Mouse (Mus musculus): ENCODE measurements around the gene Slc35f4. TPM values are rescaled to one million over a fixed set of nuclear protein-coding genes. Genes with fewer than 3 reads are reported as not detected.
A peak's percentile ranks its signal among the peaks of the same experiment; 100 is the strongest.

Slc35f4 gene
- 0.58 and 0.68 TPM in 2 replicates for polyA plus RNA-seq (2014; fragmentation: Nextera tagmentation; extraction: Ambion mirVana)

GRCm38 (mm10) chr14:49525931-49526291, at the start of gene Slc35f4:
Slc35f4 (minus strand) TSS chr14:49526046.
- 14% methylated on average over 6 of the region's 6 CpGs for WGBS

GRCm38 (mm10) chr14:49568369-49568768, 42.5 kb upstream of the Slc35f4 start:
- Histone ChIP-seq H3K4me3 (ENCODE audit: low read depth, low read length) (no peak overlapping the region), H3K9me3 (ENCODE audit: control insufficient read depth, low read length) (no peaks in the 10 kb centered on the region), H3K27me3 (replicated peaks; ENCODE audit: control insufficient read depth, insufficient read depth, low read length) (no peaks in the 10 kb centered on the region), H3K36me3 (ENCODE audit: control insufficient read depth, insufficient read depth, low read length) (no peaks in the 10 kb centered on the region), H3K27ac (replicated peaks; ENCODE audit: low read depth, low read length) (no peak overlapping the region), H3K9ac (ENCODE audit: low read depth, low read length) (no peak overlapping the region), H3K4me2 (ENCODE audit: low read depth, low read length) (no peak overlapping the region), H3K4me1 (ENCODE audit: control insufficient read depth, insufficient read depth, low read length) (no peaks in the 10 kb centered on the region)
- DNase-seq (ENCODE audit: low spot score) (no peak), ATAC-seq (ENCODE audit: low read depth) (no peak)

More at GRCm38 (mm10) chr14:49525931-49526291, at the start of gene Slc35f4:
- no peak within 1 kb of the TSS for H3K9ac ChIP-seq (ENCODE audit: low read depth, low read length)
- H3K4me2 ChIP-seq (ENCODE audit: low read depth, low read length): peak within 1 kb of the TSS; percentile 60
- H3K36me3 ChIP-seq (ENCODE audit: control insufficient read depth, insufficient read depth, low read length): no peaks in the 10 kb centered on the region
- ATAC-seq (ENCODE audit: low read depth): no peak
- H3K4me3 ChIP-seq (ENCODE audit: low read depth, low read length): peak within 1 kb of the TSS; percentile 28
- H3K4me1 ChIP-seq (ENCODE audit: control insufficient read depth, insufficient read depth, low read length): peaks cover 5% of the 10 kb centered on the region; the same call in 1 of the 2 replicates
- H3K27me3 ChIP-seq (replicated peaks; ENCODE audit: control insufficient read depth, insufficient read depth, low read length): peaks cover 13% of the 10 kb centered on the region
- no peak within 1 kb of the TSS for H3K27ac ChIP-seq (replicated peaks; ENCODE audit: low read depth, low read length)
- no peaks in the 10 kb centered on the region for H3K9me3 ChIP-seq (ENCODE audit: control insufficient read depth, low read length)
- DNase-seq (ENCODE audit: low spot score): no peak

GRCm38 (mm10) chr14:49560706-49561105, 34.9 kb upstream of the Slc35f4 start:
- Histone ChIP-seq H3K27me3 (replicated peaks; ENCODE audit: control insufficient read depth, insufficient read depth, low read length) (no peaks in the 10 kb centered on the region), H3K4me1 (ENCODE audit: control insufficient read depth, insufficient read depth, low read length) (no peaks in the 10 kb centered on the region), H3K27ac (replicated peaks; ENCODE audit: low read depth, low read length) (no peak overlapping the region), H3K36me3 (ENCODE audit: control insufficient read depth, insufficient read depth, low read length) (no peaks in the 10 kb centered on the region), H3K9me3 (ENCODE audit: control insufficient read depth, low read length) (no peaks in the 10 kb centered on the region), H3K4me2 (ENCODE audit: low read depth, low read length) (no peak overlapping the region), H3K4me3 (ENCODE audit: low read depth, low read length) (no peak overlapping the region), H3K9ac (ENCODE audit: low read depth, low read length) (no peak overlapping the region)
- no peak for ATAC-seq (ENCODE audit: low read depth)
- WGBS: 70% methylated on average over 2 of the region's 2 CpGs
- no peak for DNase-seq (ENCODE audit: low spot score)

- no peaks in the 10 kb centered on the region for H3K27me3 ChIP-seq (replicated peaks; ENCODE audit: control insufficient read depth, insufficient read depth, low read length)
- no peak overlapping the region for H3K27ac ChIP-seq (replicated peaks; ENCODE audit: low read depth, low read length)
- H3K9me3 ChIP-seq (ENCODE audit: control insufficient read depth, low read length): no peaks in the 10 kb centered on the region
- no peak overlapping the region for H3K9ac ChIP-seq (ENCODE audit: low read depth, low read length)
- H3K36me3 ChIP-seq (ENCODE audit: control insufficient read depth, insufficient read depth, low read length): no peaks in the 10 kb centered on the region
- H3K4me1 ChIP-seq (ENCODE audit: control insufficient read depth, insufficient read depth, low read length): no peaks in the 10 kb centered on the region
- ATAC-seq (ENCODE audit: low read depth) (no peak), DNase-seq (ENCODE audit: low spot score) (peak; percentile 27)
- no peak overlapping the region for H3K4me2 ChIP-seq (ENCODE audit: low read depth, low read length)
- 50% methylated on average over 1 of the region's 1 CpGs for WGBS
- H3K4me3 ChIP-seq (ENCODE audit: low read depth, low read length): no peak overlapping the region
Measured at GRCm38 (mm10) chr14:49540104-49540503, 14.3 kb upstream of the Slc35f4 start.

GRCm38 (mm10) chr14:49525176-49525930, 493 bp downstream of the Slc35f4 start:
- Histone ChIP-seq H3K27me3 (replicated peaks; ENCODE audit: control insufficient read depth, insufficient read depth, low read length) (peaks cover 13% of the 10 kb centered on the region), H3K4me1 (ENCODE audit: control insufficient read depth, insufficient read depth, low read length) (peaks cover 5% of the 10 kb centered on the region; the same call in 1 of the 2 replicates), H3K9me3 (ENCODE audit: control insufficient read depth, low read length) (no peaks in the 10 kb centered on the region), H3K4me3 (ENCODE audit: low read depth, low read length) (peak overlapping the region; percentile 28), H3K36me3 (ENCODE audit: control insufficient read depth, insufficient read depth, low read length) (no peaks in the 10 kb centered on the region), H3K9ac (ENCODE audit: low read depth, low read length) (no peak overlapping the region), H3K4me2 (ENCODE audit: low read depth, low read length) (peak overlapping the region; percentile 60), H3K27ac (replicated peaks; ENCODE audit: low read depth, low read length) (no peak overlapping the region)
- ATAC-seq (ENCODE audit: low read depth) (peak; percentile 78), DNase-seq (ENCODE audit: low spot score) (peak; percentile 90)
- under 1% methylated on average over 34 of the region's 63 CpGs for WGBS

- H3K4me1 ChIP-seq (ENCODE audit: control insufficient read depth, insufficient read depth, low read length): peaks cover 5% of the 10 kb centered on the region; the same call in 1 of the 2 replicates
- H3K36me3 ChIP-seq (ENCODE audit: control insufficient read depth, insufficient read depth, low read length): no peaks in the 10 kb centered on the region
- no peak overlapping the region for H3K4me2 ChIP-seq (ENCODE audit: low read depth, low read length)
- ATAC-seq (ENCODE audit: low read depth) (no peak), DNase-seq (ENCODE audit: low spot score) (no peak)
- H3K27ac ChIP-seq (replicated peaks; ENCODE audit: low read depth, low read length): no peak overlapping the region
- 75% methylated on average over 8 of the region's 8 CpGs for WGBS
- no peak overlapping the region for H3K4me3 ChIP-seq (ENCODE audit: low read depth, low read length)
- no peaks in the 10 kb centered on the region for H3K9me3 ChIP-seq (ENCODE audit: control insufficient read depth, low read length)
- H3K27me3 ChIP-seq (replicated peaks; ENCODE audit: control insufficient read depth, insufficient read depth, low read length): peaks cover 13% of the 10 kb centered on the region
- H3K9ac ChIP-seq (ENCODE audit: low read depth, low read length): no peak overlapping the region
Measured at GRCm38 (mm10) chr14:49524665-49525064, 1.2 kb downstream of the Slc35f4 start.

- ATAC-seq (ENCODE audit: low read depth) (no peak), DNase-seq (ENCODE audit: low spot score) (peak; percentile 11)
- Histone ChIP-seq H3K4me2 (ENCODE audit: low read depth, low read length) (no peak overlapping the region), H3K4me3 (ENCODE audit: low read depth, low read length) (no peak overlapping the region), H3K9me3 (ENCODE audit: control insufficient read depth, low read length) (no peaks in the 10 kb centered on the region), H3K9ac (ENCODE audit: low read depth, low read length) (no peak overlapping the region), H3K27me3 (replicated peaks; ENCODE audit: control insufficient read depth, insufficient read depth, low read length) (no peaks in the 10 kb centered on the region), H3K36me3 (ENCODE audit: control insufficient read depth, insufficient read depth, low read length) (no peaks in the 10 kb centered on the region), H3K4me1 (ENCODE audit: control insufficient read depth, insufficient read depth, low read length) (no peaks in the 10 kb centered on the region), H3K27ac (replicated peaks; ENCODE audit: low read depth, low read length) (no peak overlapping the region)
- 65% methylated on average over 2 of the region's 2 CpGs for whole genome bisulfite sequencing
Measured at GRCm38 (mm10) chr14:49515096-49515665, 10.7 kb downstream of the Slc35f4 start.

GRCm38 (mm10) chr14:49514137-49514536, 11.7 kb downstream of the Slc35f4 start:
- no peak overlapping the region for H3K9ac ChIP-seq (ENCODE audit: low read depth, low read length)
- DNase-seq (ENCODE audit: low spot score) (no peak), ATAC-seq (ENCODE audit: low read depth) (no peak)
- H3K27me3 ChIP-seq (replicated peaks; ENCODE audit: control insufficient read depth, insufficient read depth, low read length): no peaks in the 10 kb centered on the region
- no peaks in the 10 kb centered on the region for H3K9me3 ChIP-seq (ENCODE audit: control insufficient read depth, low read length)
- 61% methylated on average over 2 of the region's 2 CpGs for WGBS
- H3K4me1 ChIP-seq (ENCODE audit: control insufficient read depth, insufficient read depth, low read length): no peaks in the 10 kb centered on the region
- no peak overlapping the region for H3K4me2 ChIP-seq (ENCODE audit: low read depth, low read length)
- no peak overlapping the region for H3K4me3 ChIP-seq (ENCODE audit: low read depth, low read length)
- no peaks in the 10 kb centered on the region for H3K36me3 ChIP-seq (ENCODE audit: control insufficient read depth, insufficient read depth, low read length)
- no peak overlapping the region for H3K27ac ChIP-seq (replicated peaks; ENCODE audit: low read depth, low read length)

- Histone ChIP-seq H3K9me3 (ENCODE audit: control insufficient read depth, low read length) (no peaks in the 10 kb centered on the region), H3K36me3 (ENCODE audit: control insufficient read depth, insufficient read depth, low read length) (no peaks in the 10 kb centered on the region), H3K4me2 (ENCODE audit: low read depth, low read length) (no peak overlapping the region), H3K4me1 (ENCODE audit: control insufficient read depth, insufficient read depth, low read length) (no peaks in the 10 kb centered on the region), H3K9ac (ENCODE audit: low read depth, low read length) (no peak overlapping the region), H3K27ac (replicated peaks; ENCODE audit: low read depth, low read length) (no peak overlapping the region), H3K27me3 (replicated peaks; ENCODE audit: control insufficient read depth, insufficient read depth, low read length) (no peaks in the 10 kb centered on the region), H3K4me3 (ENCODE audit: low read depth, low read length) (no peak overlapping the region)
- DNase-seq (ENCODE audit: low spot score) (no peak), ATAC-seq (ENCODE audit: low read depth) (no peak)
- WGBS: 88% methylated on average over 1 of the region's 1 CpGs
Measured at GRCm38 (mm10) chr14:49495192-49495591, 30.7 kb downstream of the Slc35f4 start.

All from embryonic facial prominence, embryonic 14.5 days (tissue).